Mouse (Mus musculus) brain, adult 10 weeks (tissue): ENCODE data around the gene Zfp385c. TPM values are rescaled to one million over a fixed set of nuclear protein-coding genes. Genes with fewer than 3 reads are reported as not detected.

Experiments
- polyA plus RNA-seq: library from polyadenylated mRNA; stranded (reverse); fragments of 350-450 nt; fragmentation: Illumina TruSeq; extraction: RNeasy Lipid Tissue Mini Kit (QIAGEN cat#74804); gene quantifications from one replicate; pipeline ENCODE4 v1.2.3, GENCODE M21; 2015; ENCODE audit warnings: low read depth, low replicate concordance

Gene Zfp385c
- polyA plus RNA-seq: 0.42 TPM

DNA sequence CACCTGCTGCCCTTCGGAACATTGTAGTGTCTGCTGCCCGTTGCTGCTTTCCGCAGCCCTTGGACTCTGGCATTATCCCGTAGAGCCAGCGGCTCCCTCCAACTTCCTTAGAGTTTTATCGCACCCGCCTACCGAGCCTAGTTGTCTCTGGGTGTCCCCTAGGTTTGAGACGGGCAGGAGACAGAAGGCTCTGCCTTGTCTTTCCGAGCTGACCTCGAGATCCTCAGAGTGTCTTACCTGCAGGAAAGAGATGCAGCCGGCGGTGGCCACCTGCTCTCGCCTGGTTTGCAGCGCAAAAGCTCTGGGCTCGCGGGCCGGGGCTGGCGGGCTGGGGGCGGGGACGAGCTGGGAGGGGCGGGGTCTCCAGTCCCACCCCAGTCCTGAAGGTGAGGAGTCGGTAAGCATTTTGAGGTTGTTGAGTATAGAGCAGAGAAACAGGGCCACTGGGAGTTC is at the start of gene Zfp385c:
Gene Zfp385c (minus strand): TSS at position 292 of the 453 bp plus-strand sequence.

DNA sequence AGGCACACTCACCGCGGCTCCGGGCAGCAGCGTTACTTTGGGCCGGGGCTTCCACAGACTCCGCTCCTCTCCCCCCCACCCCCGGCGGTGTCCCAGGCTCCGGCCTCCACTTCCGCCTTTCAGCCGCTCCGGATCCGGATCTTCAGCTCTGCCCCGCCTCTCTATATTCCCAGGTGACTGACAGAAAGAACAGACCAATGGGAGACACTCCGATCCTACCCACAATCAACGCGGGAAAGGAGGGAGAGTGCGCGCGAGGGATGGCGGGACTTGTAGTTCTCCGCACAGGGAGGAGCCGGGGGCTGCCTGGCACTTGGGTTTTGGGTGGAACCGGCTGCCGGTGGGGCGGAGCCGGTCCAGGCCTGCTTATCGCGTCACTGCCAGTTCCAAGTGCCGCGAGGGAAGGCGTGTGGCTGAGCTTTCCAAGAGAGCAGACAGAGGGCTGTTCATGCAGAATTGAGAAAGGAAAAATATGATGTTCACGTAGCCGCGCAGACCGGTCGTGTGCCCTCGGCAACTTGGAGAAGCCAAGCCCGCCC is 45.9 kb upstream of the Zfp385c start, which contains the start of gene Rab5c:
Gene Rab5c (minus strand): TSS at position 150 of the 539 bp plus-strand sequence.

DNA sequence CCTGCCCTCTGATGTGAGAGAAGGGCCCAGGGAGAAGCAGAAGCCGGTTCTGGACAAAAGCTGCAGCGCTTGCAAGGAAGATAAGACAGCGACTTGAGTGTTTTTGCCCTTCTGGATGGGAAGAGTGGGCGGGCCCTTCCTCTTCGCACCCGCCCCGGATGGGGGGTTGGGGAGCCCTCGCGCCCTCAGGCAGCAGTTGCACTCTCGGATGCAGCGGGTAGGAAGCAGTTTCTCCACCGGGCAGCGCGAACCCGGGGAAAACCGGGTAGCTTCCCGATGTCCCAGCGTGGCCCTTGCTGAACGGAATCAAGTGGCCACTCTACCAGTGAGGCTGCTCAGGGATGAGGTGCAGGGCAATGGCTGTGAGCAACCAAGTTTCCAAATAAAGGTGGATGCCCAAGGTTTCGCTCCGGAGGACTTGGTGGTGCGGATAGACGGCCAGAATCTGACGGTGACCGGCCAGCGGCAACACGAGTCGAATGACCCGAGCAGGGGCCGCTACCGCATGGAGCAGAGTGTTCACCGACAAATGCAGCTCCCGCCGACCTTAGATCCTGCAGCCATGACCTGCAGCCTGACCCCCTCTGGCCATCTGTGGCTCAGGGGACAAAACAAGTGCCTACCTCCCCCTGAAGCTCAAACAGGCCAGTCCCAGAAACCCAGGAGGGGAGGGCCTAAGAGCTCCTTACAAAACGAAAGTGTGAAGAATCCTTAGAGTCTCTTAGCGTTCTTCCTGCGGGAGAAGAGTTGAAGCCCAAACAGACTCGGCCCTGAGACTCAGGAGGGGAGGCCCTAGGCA is 21.7 kb upstream of the Zfp385c start, which contains the start of gene Hspb9:
Gene Hspb9 (plus strand): TSS at position 116 of the 799 bp plus-strand sequence.

DNA sequence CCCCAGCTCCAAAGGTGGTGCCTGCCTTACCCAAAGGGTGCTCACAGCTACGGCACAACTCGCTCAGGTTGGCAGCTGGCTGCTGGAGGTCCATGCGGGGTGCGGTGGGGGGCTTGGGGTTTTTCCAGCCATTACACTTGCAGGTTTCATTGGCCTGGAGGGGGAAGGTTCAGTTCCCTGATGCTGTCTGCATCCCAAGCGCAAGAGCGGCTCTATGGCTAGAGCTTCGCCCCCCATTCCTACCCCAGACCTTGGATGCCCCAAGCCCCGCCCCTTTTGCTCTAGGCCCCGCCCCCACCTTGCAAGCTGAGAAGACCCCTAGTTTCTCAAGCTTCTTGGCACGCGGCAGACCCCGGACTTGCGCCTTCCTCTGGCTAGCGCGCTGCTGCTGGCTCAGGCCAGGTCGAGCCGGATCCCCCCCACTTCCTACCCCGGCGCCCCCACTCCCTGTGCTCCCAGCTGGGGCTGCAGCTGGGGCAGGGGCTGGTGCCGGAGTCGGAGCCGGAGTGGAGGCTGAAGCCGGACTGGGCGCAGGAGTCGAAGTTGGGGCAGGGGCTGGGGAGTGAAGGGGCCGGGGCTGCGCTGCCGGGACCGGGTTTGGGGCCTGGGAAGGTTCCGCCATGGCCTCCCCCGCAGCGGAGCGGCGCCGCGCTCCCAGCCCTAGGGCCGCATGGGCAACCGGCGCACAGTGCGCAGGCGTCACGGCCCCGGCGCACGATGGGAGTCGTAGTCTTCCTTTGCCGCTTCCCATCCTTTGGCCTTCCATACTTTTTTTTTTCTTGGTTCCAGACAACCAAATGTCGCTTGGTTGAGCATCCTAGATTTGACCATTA is 19.7 kb upstream of the Zfp385c start, which contains the start of gene Kat2a:
Gene Kat2a (minus strand): TSS at position 683 of the 833 bp plus-strand sequence.

DNA sequence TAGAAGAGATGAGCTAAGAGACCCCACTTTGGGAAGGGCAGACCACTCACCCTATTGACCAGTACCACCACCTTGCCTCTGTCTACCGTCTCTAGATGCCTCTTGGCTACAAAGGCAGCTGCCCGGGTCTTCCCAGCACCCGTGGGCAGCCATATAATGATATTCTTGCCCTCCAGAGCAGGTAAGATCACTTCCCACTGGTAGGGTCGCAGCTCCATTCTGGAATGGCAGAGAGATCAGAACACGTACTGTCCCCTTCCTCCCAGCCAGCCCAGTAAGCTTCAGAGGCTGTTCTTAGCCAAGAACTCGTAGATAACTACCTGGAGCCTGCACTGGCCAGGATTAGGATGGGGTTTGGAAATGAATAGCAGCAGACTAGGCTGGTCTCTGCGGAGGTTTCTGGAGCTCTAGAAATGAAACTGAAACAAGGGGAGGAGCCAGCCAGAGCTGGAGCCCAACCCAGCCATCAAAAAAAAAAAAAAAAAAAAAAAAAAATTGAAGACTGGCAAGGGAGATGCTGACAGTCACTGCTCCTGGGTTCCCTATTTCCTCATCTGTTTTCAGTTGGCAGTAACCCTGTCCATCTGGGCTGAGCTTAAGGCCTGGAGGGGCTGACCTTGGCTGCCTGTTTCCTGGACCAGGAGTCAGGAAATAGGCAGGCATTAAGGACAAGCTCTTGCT is 11.7 kb upstream of the Zfp385c start, which contains the start of gene Dhx58:
Gene Dhx58 (minus strand): TSS at position 421 of the 681 bp plus-strand sequence.

DNA sequence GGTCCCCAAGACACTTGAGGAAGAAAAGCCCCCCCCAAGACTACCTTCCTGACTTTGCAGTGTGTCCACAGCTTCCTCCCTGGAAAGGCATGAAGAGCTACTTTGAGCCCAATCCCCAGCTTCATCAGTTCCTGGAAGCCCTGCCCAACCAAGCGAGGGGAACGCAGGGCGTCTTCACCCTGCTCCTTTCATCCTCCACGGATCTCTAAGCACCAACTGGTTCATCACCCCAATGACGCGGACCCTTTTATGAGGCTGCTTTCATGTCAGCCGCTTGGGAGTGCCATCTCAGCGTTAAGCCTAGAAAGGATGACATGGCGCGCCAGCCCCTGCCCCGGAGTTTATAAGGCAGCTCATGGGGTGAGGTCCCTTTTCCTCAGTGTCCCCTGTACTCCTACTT is 72.3 kb downstream of the Zfp385c start, which contains the start of gene Dnajc7:
Gene Dnajc7 (minus strand): TSS at position 187 of the 400 bp plus-strand sequence.

DNA sequence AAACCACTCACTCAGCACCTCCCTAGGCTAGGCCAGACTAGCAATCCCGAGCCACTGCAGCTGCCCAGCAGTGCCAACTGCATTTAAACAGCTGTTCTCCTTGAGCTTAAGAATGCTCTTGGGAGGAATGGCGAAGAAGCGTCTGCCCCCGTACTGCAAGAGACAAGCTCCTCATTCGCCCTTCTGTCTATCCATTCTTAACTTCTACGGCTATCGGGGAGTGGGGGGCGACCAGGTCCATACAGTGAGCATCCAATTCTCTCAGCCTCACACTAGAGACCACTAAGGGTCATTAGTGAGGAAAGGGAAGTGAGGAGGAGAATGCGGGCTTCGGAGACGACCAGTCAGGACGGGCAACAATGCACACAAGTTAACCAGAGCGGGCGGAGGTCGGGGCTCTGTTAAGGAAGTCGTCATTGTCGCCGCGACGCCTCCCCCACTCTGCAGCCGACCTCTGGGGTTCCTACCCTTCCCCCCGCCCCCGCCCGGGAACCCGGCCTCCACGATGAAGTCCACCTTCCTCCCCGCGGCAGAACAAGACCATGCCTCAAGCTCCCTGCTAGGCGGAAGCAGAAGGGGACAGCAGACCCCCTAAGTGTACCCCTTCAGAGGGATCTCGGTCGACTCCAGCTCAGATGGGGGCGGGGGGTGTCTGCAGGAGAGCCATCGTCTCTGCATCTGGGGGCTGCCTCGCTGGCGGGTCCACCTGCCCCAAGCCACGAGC is 73.3 kb downstream of the Zfp385c start, which contains the start of gene Nkiras2:
Gene Nkiras2 (plus strand): TSS at position 484 of the 724 bp plus-strand sequence.

Other genes starting within 250 kb of the Zfp385c start
- 23.5 TPM for gene Klhl11, start 219.7 kb downstream of the Zfp385c start, polyA plus RNA-seq
- 113 TPM for gene Acly, start 164.5 kb downstream of the Zfp385c start, polyA plus RNA-seq
- gene Ttc25, start 146.8 kb downstream of the Zfp385c start, polyA plus RNA-seq: 1.7 TPM
- 371 TPM for gene Cnp, start 117.6 kb downstream of the Zfp385c start, polyA plus RNA-seq
- gene Nkiras2, start 73.2 kb downstream of the Zfp385c start, polyA plus RNA-seq: 12.7 TPM
- gene Dnajc7, start 72.3 kb downstream of the Zfp385c start, polyA plus RNA-seq: 208 TPM
- 2.4 TPM for gene Dhx58, start 11.8 kb upstream of the Zfp385c start, polyA plus RNA-seq
- gene Kat2a, start 20.0 kb upstream of the Zfp385c start, polyA plus RNA-seq: 53.7 TPM
- not detected for gene Hspb9, start 21.4 kb upstream of the Zfp385c start, polyA plus RNA-seq
- 175 TPM for gene Rab5c, start 45.8 kb upstream of the Zfp385c start, polyA plus RNA-seq
- 9.3 TPM for gene Kcnh4, start 67.5 kb upstream of the Zfp385c start, polyA plus RNA-seq
- not detected for gene Hcrt, start 70.5 kb upstream of the Zfp385c start, polyA plus RNA-seq
- 7.5 TPM for gene Ghdc, start 78.5 kb upstream of the Zfp385c start, polyA plus RNA-seq
- gene Stat5b, start 158.3 kb upstream of the Zfp385c start, polyA plus RNA-seq: 16.9 TPM
- gene Stat5a, start 166.9 kb upstream of the Zfp385c start, polyA plus RNA-seq: 1.1 TPM
- gene Stat3, start 247.1 kb upstream of the Zfp385c start, polyA plus RNA-seq: 26.4 TPM